Mouse (Mus musculus) natural killer cell, adult 2 months (primary cell): ENCODE results near the gene Barhl2.

Experiments used
- DNase-seq, 2 experiments: peaks; one replicate each; pipeline ENCODE4 v3.0.0; 2022; ENCODE audit warnings: low spot score in 2 of 2

Barhl2 gene

GRCm38 (mm10) chr5:106455106-106455920 lies 2.7 kb downstream of the Barhl2 start:
- DNase-seq = no peak

DNA sequence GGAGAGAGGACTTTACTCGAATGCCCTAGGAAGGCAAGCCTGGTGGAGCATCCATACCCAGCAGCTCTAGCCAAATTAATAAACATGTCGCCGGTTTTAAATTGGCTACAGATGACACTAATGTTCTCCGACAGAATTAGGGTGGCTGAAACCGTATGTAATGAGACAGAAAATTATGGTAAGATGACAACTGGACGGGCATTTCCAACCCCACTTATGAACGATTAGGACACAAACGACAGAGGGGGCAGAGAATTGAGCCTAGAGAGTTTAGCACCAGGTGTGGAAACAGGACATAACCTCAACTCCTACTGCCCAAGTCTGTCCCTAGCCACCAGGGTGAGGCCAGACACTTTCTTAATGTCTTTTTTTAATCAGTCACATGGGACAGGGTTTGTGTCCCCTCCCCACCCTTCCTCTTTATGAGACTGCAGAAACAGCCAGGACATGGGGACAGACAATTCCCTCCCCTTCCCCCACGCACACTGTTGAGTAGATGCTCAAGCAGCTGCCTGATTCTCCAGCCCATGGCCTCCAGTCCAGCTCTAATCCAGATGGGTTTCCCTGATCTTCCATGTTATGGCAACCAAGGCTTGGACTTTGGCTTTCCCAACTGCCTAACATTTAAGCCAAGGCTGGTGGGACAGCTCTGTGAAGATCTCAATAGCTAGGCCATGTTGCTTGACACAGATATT lies 3.4 kb downstream of the Barhl2 start:
- no peak for DNase-seq

DNA sequence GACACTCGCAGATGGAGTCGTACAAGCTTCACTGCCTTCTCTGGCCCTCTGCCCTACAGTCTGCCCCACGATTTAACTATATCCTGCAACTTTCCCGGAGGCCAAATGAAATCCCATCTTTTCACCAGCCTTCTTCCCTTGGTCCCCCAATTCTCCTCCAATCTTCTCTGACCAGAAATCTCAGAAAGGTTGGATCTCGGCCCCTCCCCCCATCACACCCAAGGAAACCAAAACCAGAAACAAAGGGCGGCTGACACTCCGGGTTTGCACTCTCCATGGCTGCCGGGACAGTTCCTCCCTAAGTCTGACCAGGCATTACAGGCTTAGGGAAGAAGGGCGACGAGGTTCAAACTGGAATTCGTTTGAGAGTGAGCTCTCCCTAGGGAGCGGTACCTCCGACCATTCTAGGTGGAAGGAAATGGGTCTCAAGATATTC lies 4.1 kb downstream of the Barhl2 start:
- no peak for DNase-seq

GRCm38 (mm10) chr5:106453181-106453885 lies 4.6 kb downstream of the Barhl2 start:
- no peak for DNase-seq

- no peak for DNase-seq
These were observed 5.3 kb downstream of the Barhl2 start for GRCm38 (mm10) chr5:106452686-106453085.

DNA sequence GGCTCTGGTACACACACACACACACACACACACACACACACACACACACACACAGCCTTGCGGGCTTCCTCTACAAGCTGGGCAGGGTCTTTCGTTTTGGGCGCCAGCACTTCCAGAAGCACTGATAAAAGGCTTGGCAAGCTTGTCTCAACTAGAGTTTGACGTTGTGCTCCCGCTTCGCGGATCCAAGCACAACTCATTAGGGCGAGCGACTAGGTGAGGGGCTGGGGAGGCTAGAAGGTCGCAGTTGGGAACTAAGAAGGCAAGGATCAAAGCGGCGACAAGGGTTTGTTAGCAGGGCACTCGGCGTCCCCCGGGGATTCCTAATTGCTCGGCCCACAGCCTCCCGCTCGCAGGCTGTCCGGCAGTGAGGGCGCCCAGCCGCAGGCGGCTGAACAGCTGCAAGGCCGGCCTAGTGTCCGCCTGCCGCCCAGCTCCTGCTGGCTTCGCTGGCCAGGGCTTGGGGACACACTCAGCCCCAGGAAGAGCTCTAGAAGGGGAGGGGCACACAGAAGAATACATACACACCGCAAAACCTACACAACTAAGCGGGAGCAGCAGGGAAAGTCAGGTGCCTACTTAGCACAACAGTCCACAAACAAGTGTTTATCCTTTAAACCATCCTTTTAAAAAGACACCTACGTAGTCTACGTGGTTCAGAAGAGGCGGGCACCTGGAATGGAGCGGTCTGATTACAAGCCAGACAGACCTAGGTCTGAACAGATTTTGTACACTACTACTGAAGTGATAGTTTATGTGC lies 6.1 kb downstream of the Barhl2 start:
- no peak for DNase-seq

GRCm38 (mm10) chr5:106450426-106451160 lies 7.4 kb downstream of the Barhl2 start:
- DNase-seq = no peak

GRCm38 (mm10) chr5:106449720-106450425 lies 8.1 kb downstream of the Barhl2 start:
- no peak for DNase-seq

DNA sequence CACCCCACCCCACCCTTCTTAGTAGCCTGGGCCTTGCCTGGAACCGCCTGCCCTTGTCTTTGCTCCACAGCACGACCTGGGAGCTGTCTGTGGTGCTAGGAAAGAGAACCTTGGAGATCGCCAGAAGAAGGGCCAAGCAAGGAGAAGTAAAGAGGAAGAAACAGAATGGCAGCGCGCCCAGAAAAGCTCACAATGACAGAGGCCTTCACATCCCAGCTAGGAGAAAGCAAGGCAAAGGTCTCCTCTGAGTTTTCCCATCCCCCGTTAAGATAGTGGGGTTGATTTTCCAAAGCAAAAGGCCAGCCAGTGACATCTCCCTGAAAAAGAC lies 9.2 kb downstream of the Barhl2 start:
- DNase-seq = no peak

DNA sequence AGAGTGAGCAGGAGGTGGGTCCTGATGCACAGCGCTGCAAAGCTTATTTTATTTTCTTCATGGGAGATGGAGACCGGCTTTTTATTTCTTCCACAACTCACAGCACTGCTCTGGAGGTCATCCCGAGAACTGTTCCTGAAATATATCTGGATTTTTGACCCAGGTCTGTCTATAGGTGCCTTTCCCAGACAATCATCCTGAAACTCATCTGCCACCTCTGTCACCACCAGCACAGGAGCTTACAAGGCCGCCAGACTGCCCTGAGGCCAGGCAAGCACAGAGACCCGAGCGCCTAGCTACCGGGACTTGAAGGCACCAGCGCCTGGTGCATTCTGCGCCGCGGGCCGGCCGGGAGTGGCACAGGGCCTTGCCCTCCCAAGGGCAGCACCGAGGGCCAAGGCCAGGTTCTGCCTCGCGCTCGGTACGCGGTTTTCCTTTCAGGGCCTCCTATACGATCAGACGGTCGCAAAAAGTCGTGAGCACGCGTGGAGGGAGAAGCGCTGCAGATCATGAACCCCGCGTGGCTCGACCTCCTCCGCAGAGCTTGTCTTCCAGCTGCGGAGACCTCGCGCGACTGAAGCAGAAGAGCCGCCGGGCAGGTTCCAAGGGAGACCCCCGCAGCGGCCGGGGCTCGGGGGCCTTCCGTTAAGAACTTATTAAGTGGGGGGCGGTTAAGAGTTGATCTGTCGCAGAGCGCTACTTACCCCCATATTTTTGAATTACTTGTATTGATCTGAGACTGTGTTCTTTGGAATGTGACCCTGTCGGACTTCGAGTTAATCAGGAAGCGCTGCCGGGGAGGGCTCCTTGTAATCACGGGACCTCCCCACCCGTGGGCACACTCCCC lies 9.8 kb downstream of the Barhl2 start:
- DNase-seq = no peak

GRCm38 (mm10) chr5:106447091-106447820 lies 10.7 kb downstream of the Barhl2 start:
- DNase-seq = no peak

DNA sequence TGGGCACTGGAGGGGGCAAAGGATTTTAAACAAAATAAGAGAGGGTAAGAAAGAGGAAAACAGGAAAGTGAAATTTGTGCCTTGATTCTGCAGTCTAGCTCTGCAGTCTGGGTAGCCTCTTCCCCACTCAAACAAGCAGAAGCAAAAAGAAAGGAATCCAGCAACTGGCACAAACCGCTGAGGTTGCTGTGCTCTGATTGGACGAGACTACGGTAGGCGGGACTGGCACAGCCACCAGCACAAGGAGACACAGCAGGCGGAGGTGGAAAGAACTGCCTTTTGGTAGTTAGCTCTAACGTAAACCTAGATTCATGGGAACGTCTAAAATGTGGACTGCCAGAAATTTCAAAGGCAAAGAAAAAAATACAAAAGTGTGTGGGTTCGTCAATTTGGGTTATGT lies 11.4 kb downstream of the Barhl2 start:
- DNase-seq = no peak

- DNase-seq = no peak
These were observed 12.3 kb downstream of the Barhl2 start for GRCm38 (mm10) chr5:106445681-106446080.

DNA sequence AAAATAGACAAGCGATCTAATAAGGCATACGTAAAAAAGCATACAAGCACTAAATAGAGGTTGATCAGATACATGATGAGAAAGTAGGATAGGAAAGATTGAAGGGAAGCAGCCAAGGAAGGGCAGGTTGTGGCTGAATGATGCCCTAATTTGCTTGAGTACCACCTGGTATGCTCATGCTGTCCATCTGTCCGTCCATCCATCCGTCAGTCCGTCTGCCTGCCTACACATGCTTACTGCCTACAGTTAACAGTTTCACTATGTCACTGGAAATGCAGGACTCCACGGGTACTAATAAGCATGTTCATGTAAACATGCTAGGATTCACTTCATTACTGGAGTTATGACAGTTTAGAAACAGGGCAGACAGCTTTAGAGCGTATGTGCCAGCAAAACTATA lies 19.1 kb downstream of the Barhl2 start:
- DNase-seq = no peak

GRCm38 (mm10) chr5:106426069-106426468 lies 31.9 kb downstream of the Barhl2 start:
- no peak for DNase-seq

DNA sequence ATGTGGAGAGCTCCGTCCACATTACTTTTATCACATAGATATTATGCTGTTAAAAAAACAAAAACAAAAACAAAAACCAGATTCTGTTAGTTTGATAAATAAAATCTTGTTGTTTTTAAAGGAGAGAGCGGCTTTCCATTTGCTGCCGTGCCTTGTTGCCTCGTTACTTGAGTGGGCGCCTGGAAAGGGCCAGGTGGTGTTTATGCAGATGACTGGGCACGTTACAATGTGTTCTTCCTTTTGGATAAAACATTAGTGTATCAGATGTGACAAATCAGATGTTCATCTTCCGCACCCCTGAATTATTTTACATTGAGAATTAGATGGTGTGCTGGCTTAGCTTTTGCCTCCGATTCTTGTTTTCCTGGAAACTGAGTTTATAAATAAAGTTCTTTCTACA lies 37.1 kb downstream of the Barhl2 start:
- no peak for DNase-seq

DNA sequence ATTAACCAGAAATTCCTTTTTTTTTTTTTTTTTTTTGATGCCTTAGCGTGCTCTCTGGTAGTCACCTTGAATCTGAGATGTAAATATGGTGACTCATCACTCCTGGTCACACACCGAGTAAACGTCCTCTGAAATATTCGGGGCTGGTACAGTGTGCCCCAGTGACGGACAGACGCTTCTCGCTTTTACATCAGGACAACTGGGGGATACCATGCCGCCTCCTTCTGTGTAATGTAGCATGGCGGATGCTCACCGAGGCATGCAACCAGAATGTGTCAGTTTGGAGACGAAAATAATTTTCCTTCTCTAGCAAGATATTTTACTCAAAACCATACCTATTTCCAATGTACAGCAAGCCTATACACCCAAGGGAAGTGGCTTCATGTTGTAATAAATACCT lies 37.6 kb downstream of the Barhl2 start:
- DNase-seq = no peak

DNA sequence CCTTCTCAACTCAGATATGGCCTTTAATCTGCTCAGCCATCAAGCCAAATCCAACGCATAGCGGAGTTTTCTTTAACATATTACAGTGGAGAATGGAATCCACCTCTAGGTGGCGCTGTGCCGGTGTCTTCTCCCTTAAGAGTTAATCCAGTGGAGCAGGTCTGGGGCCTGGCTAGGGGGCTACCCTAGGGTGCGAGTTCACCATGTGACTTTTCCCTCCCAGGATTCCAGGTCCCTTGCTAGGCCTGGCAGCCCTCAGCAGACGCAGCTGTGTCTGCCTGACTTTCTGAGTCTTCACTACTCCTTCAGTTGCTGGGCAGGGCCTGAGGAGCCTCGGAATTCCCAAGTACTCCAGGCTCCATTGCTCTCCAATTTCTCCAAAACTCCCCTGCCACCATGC lies 40.8 kb downstream of the Barhl2 start:
- DNase-seq = no peak

- no peak for DNase-seq
These were observed 41.4 kb downstream of the Barhl2 start for GRCm38 (mm10) chr5:106416550-106416949.
